Mouse (Mus musculus) cerebellum, postnatal 36 days (tissue): ENCODE measurements at regions not wholly inside any gene's neighbourhood (a gene's known extent, or its start where the extent isn't known, plus 50 kb on each side); places are given as distances from the start of the nearest gene placed in this dataset.

ENCODE experiments used
- DNase-seq, 2 experiments: peaks; one replicate each; pipeline ENCODE4 v3.0.0; 2021 to 2022; ENCODE audit warnings: mixed read lengths in 2 of 2

GRCm38 (mm10) chr16:44630426-44630825 lies 71.7 kb upstream of the Boc start:
- no peak for DNase-seq

GRCm38 (mm10) chr16:44629296-44630275 lies 70.9 kb upstream of the Boc start:
- DNase-seq: no peak

- no peak for DNase-seq
Observed at GRCm38 (mm10) chr16:44625871-44626293, 67.2 kb upstream of the Boc start.

- no peak for DNase-seq
Observed at GRCm38 (mm10) chr16:44625108-44625616, 66.5 kb upstream of the Boc start.

DNA sequence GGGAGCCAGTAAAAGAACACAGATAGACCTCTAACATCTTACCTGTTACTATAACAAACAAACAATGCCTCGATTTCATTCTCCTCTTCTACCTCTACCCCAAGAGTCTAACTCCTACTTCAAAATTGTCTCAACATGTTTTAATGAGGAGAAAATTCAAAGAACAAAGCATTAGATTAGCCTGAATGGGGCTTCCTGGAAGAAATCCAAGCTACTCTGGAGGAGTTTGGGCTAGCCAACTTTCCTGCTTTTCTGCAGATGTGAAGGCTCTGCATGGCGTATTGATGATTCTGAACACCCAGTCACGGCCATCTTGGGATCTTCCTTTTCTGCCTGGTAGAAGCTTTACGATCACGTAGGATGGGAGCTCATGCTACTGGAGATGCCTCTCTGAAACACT lies 62.9 kb upstream of the Boc start:
- DNase-seq: no peak

GRCm38 (mm10) chr16:44620536-44620935 lies 61.8 kb upstream of the Boc start:
- no peak for DNase-seq

- DNase-seq: no peak
Observed at GRCm38 (mm10) chr16:44619476-44620103, 60.9 kb upstream of the Boc start.

DNA sequence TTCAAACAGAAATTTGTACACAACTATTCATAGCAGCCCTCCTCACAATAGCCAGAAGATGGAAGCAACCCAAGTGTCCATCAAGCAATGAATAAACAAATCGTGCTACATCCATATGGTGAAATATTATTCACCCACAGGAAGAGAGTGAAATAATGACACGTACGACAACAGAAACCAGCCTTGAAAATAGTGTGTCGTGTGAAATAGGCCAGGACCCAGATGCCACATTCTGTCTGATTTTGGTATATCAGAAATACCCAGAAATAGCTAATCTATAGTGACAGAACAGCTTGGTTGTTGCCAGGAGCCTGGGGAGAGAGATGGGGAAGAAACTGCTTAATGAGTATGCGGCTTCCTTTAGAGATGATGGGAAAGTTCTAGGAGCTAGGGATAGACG lies 58.3 kb upstream of the Boc start:
- peak in 1 of 2 experiments; percentile 51 for DNase-seq

DNA sequence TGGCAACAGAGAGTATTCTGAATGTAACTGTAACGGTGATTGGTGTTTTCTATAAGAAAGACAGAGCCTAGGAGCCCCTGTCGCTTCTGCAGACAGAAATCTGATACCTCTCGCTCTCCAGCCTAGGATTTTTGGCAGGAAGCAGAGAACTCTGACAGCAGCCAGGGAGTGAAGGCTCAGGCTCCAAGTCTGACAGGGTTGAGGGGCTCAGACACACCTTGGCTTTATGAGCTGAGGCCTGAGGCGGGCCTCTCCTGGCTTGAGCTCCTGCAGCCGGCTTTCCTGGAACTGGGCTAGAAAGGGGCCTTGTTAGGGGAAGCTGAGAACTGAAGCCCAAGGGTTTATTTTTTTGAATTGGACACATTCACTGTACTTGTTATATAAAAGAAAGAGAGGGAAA lies 57.7 kb upstream of the Boc start:
- peak in 1 of 2 experiments; percentile 43 for DNase-seq

- no peak for DNase-seq
Observed at GRCm38 (mm10) chr16:44615878-44616206, 57.1 kb upstream of the Boc start.

GRCm38 (mm10) chr16:44615172-44615877 lies 56.6 kb upstream of the Boc start:
- DNase-seq: no peak

- DNase-seq: no peak
Observed at GRCm38 (mm10) chr16:44614235-44614634, 55.5 kb upstream of the Boc start.

GRCm38 (mm10) chr16:44612676-44613075 lies 54.0 kb upstream of the Boc start:
- DNase-seq: peak; percentile 80 to 81

DNA sequence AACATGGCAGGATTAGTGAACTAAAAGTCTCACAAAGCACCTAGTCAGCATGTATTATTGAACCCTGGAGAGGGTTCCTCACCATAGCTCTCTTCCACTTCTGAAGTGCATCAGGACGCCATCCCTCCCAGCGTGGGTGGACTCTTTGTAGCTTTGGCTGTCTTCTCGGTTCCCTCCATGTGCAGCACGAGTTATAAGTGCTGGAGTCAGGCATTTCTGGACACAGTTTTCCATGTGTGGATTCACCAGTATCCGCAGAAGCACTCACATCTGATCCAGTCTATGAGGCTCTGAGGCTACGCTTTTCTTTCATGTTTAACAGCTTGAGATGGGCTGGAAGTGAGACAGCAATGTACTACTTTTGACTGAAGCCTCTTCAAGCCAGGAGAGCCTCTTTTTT lies 52.8 kb upstream of the Boc start:
- DNase-seq: no peak

GRCm38 (mm10) chr16:44608586-44608985 lies 49.9 kb upstream of the Boc start:
- no peak for DNase-seq
